Mouse (Mus musculus): ENCODE measurements around the gene Azin2. TPM values are rescaled to one million over a fixed set of nuclear protein-coding genes. Genes with fewer than 3 reads are reported as not detected.

The Azin2 gene
- total RNA-seq, 4 experiments from 2014 or later: 2.1 to 3.8 (median 2.7) TPM

Other genes with a start within 250 kb of the Azin2 start
- gene A3galt2, start 207.1 kb downstream of the Azin2 start, total RNA-seq (2022): not detected
- 1 to 10 TPM; 7.9 to 9.0 (median 8.6) TPM for gene Zfp362, start 156.4 kb downstream of the Azin2 start, total RNA-seq (2022)
- under 1 TPM; 0.36 to 0.67 (median 0.45) TPM for gene Trim62, start 78.9 kb downstream of the Azin2 start, total RNA-seq (2022)
- 10 to 100 TPM; 24.9 to 28.2 (median 26.3) TPM for gene Ak2, start 29.5 kb upstream of the Azin2 start, total RNA-seq (2022)
- gene Rnf19b, start 95.8 kb upstream of the Azin2 start, total RNA-seq (2022): 10 to 100 TPM; 23.6 to 27.2 (median 25.0) TPM
- not detected for gene Tmem54, start 143.1 kb upstream of the Azin2 start, total RNA-seq (2022)
- not detected for gene Hpca, start 159.6 kb upstream of the Azin2 start, total RNA-seq (2022)
- 10 to 100 TPM; 48.3 to 65.7 (median 58.5) TPM for gene Fndc5, start 174.6 kb upstream of the Azin2 start, total RNA-seq (2022)
- gene S100pbp, start 227.3 kb upstream of the Azin2 start, total RNA-seq (2022): 1 to 10 TPM; 3.8 to 4.6 (median 4.4) TPM
- gene Yars, start 227.3 kb upstream of the Azin2 start, total RNA-seq (2022): 10 to 100 TPM; 31.2 to 44.4 (median 35.3) TPM

Measured in gastrocnemius, adult 8-10 months (tissue).